Mouse (Mus musculus): Measurements from ENCODE around the gene Dner. TPM values are rescaled to one million over a fixed set of nuclear protein-coding genes. Genes with fewer than 3 reads are reported as not detected.

The Dner gene
- total and polyA plus RNA-seq, 3 experiments = not detected

GRCm38 (mm10) chr1:84474274-84474673 lies 221.7 kb downstream of the Dner start:
- H3K36me3 ChIP-seq (ENCODE audit: control insufficient read depth in 1 of 2, insufficient read depth in 2 of 2, low read length in 2 of 2) = no peaks in the 10 kb centered on the region
- TF ChIP-seq CTCF (IDR thresholded peaks at IDR 0.05 in 2 of 3, conservative IDR thresholded peaks at IDR 0.05 in 1 of 3; ENCODE audit: control insufficient read depth in 1 of 3, insufficient read depth in 1 of 3, low read depth in 2 of 3, low read length in 3 of 3, poor library complexity in 1 of 3, severe bottlenecking in 1 of 3) = no peak
- no peak for TF ChIP-seq MEF2A (IDR thresholded peaks at IDR 0.05; ENCODE audit: extremely low read depth, insufficient replicate concordance, low read depth, low read length, poor library complexity, severe bottlenecking)
- no peak for TF ChIP-seq HCFC1 (IDR thresholded peaks at IDR 0.05; ENCODE audit: low read depth, low read length)
- no peak for TF ChIP-seq RAD21 (IDR thresholded peaks at IDR 0.05; ENCODE audit: low read depth, low read length)
- no peak for TF ChIP-seq TAL1 (IDR thresholded peaks at IDR 0.05; ENCODE audit: low read length)
- no peak for TF ChIP-seq MAX (IDR thresholded peaks at IDR 0.05; ENCODE audit: low read length)
- no peak for TF ChIP-seq POLR2AphosphoS5 (IDR thresholded peaks at IDR 0.05; ENCODE audit: borderline replicate concordance, low read depth, low read length)
- no peak for TF ChIP-seq RCOR1 (IDR thresholded peaks at IDR 0.05; ENCODE audit: low read depth, low read length)
- TF ChIP-seq SIN3A (IDR thresholded peaks at IDR 0.05; ENCODE audit: low read length) = no peak
- no peak for TF ChIP-seq CHD2 (IDR thresholded peaks at IDR 0.05; ENCODE audit: low read length)
- no peak for TF ChIP-seq NELFE (IDR thresholded peaks at IDR 0.05; ENCODE audit: low read depth, low read length)
- TF ChIP-seq E2F4 (IDR thresholded peaks at IDR 0.05; ENCODE audit: borderline replicate concordance, low read depth, low read length) = no peak
- TF ChIP-seq MAFK (IDR thresholded peaks at IDR 0.05; ENCODE audit: borderline replicate concordance, low read depth, low read length) = no peak
- no peak for TF ChIP-seq GATA1 (IDR thresholded peaks at IDR 0.05; ENCODE audit: low read depth, low read length)
- no peak for TF ChIP-seq POLR2AphosphoS2 (IDR thresholded peaks at IDR 0.05; ENCODE audit: low read length)
- TF ChIP-seq BHLHE40 (IDR thresholded peaks at IDR 0.05; ENCODE audit: borderline replicate concordance, low read depth, low read length) = no peak
- no peak for DNase-seq (ENCODE audit: low read depth, low spot score)
- no peaks in the 10 kb centered on the region for H3K4me1 ChIP-seq (ENCODE audit: control insufficient read depth in 1 of 2, insufficient read depth in 2 of 2, low read length in 2 of 2)
- no peaks in the 10 kb centered on the region for H3K9me3 ChIP-seq (replicated peaks; ENCODE audit: insufficient read depth, low read length)
- no peaks in the 10 kb centered on the region for H3K27me3 ChIP-seq (ENCODE audit: control insufficient read depth in 1 of 2, insufficient read depth in 2 of 2, low read length in 2 of 2)
- H3K27ac ChIP-seq (ENCODE audit: control insufficient read depth, low read depth, low read length) = no peak overlapping the region
- no peak overlapping the region for H3K4me3 ChIP-seq (ENCODE audit: control insufficient read depth in 1 of 2, insufficient read depth in 1 of 2, low read depth in 2 of 2, low read length in 2 of 2)
- no peak overlapping the region for H3K9ac ChIP-seq (ENCODE audit: control insufficient read depth, low read depth, low read length, poor library complexity, severe bottlenecking)
- no peaks in the 10 kb centered on the region for H3K79me2 ChIP-seq (ENCODE audit: control insufficient read depth, insufficient read depth, low read length, poor library complexity)

GRCm38 (mm10) chr1:84472260-84472659 lies 223.8 kb downstream of the Dner start:
- DNase-seq (ENCODE audit: low read depth, low spot score) = no peak
- H3K4me3 ChIP-seq (ENCODE audit: control insufficient read depth in 1 of 2, insufficient read depth in 1 of 2, low read depth in 2 of 2, low read length in 2 of 2) = no peak overlapping the region
- no peaks in the 10 kb centered on the region for H3K36me3 ChIP-seq (ENCODE audit: control insufficient read depth in 1 of 2, insufficient read depth in 2 of 2, low read length in 2 of 2)
- no peak overlapping the region for H3K27ac ChIP-seq (ENCODE audit: control insufficient read depth, low read depth, low read length)
- no peaks in the 10 kb centered on the region for H3K4me1 ChIP-seq (ENCODE audit: control insufficient read depth in 1 of 2, insufficient read depth in 2 of 2, low read length in 2 of 2)
- no peak for TF ChIP-seq TCF12 (IDR thresholded peaks at IDR 0.05; ENCODE audit: low read depth, low read length)
- no peak for TF ChIP-seq KAT2A (conservative IDR thresholded peaks at IDR 0.05; ENCODE audit: low read depth, low read length)
- no peak for TF ChIP-seq MEF2A (IDR thresholded peaks at IDR 0.05; ENCODE audit: extremely low read depth, insufficient replicate concordance, low read depth, low read length, poor library complexity, severe bottlenecking)
- no peak for TF ChIP-seq BHLHE40 (IDR thresholded peaks at IDR 0.05; ENCODE audit: borderline replicate concordance, low read depth, low read length)
- no peak for TF ChIP-seq CHD2 (IDR thresholded peaks at IDR 0.05; ENCODE audit: low read length)
- TF ChIP-seq TBP (IDR thresholded peaks at IDR 0.05; ENCODE audit: low read depth, low read length) = no peak
- no peak for TF ChIP-seq MAX (IDR thresholded peaks at IDR 0.05; ENCODE audit: low read length)
- TF ChIP-seq NRF1 (IDR thresholded peaks at IDR 0.05; ENCODE audit: insufficient read depth, low read depth, low read length, poor library complexity, severe bottlenecking) = no peak
- no peak for TF ChIP-seq GATA1 (IDR thresholded peaks at IDR 0.05; ENCODE audit: low read depth, low read length)
- no peak for TF ChIP-seq ETS1 (IDR thresholded peaks at IDR 0.05; ENCODE audit: low read depth, low read length)
- TF ChIP-seq CHD1 (IDR thresholded peaks at IDR 0.05; ENCODE audit: low read depth, low read length) = no peak
- TF ChIP-seq POLR2A (IDR thresholded peaks at IDR 0.05; ENCODE audit: control insufficient read depth in 1 of 2, insufficient read depth in 1 of 2, low read depth in 1 of 2, low read length in 2 of 2, poor library complexity in 1 of 2) = no peak
- TF ChIP-seq POLR2AphosphoS5 (IDR thresholded peaks at IDR 0.05; ENCODE audit: borderline replicate concordance, low read depth, low read length) = no peak
- no peak for TF ChIP-seq MAFK (IDR thresholded peaks at IDR 0.05; ENCODE audit: borderline replicate concordance, low read depth, low read length)
- no peak for TF ChIP-seq MXI1 (IDR thresholded peaks at IDR 0.05; ENCODE audit: low read depth, low read length)
- no peak for TF ChIP-seq NELFE (IDR thresholded peaks at IDR 0.05; ENCODE audit: low read depth, low read length)
- no peak for TF ChIP-seq HCFC1 (IDR thresholded peaks at IDR 0.05; ENCODE audit: low read depth, low read length)
- no peak for TF ChIP-seq SIN3A (IDR thresholded peaks at IDR 0.05; ENCODE audit: low read length)
- no peak for TF ChIP-seq MYC (IDR thresholded peaks at IDR 0.05; ENCODE audit: low read depth, low read length)
- H3K9me3 ChIP-seq (replicated peaks; ENCODE audit: insufficient read depth, low read length) = no peaks in the 10 kb centered on the region
- H3K27me3 ChIP-seq (ENCODE audit: control insufficient read depth in 1 of 2, insufficient read depth in 2 of 2, low read length in 2 of 2) = no peaks in the 10 kb centered on the region
- H3K9ac ChIP-seq (ENCODE audit: control insufficient read depth, low read depth, low read length, poor library complexity, severe bottlenecking) = no peak overlapping the region
- H3K79me2 ChIP-seq (ENCODE audit: control insufficient read depth, insufficient read depth, low read length, poor library complexity) = no peaks in the 10 kb centered on the region

All from MEL (cell line).